Mouse (Mus musculus): ENCODE results near the gene Slc43a2. TPM values are rescaled to one million over a fixed set of nuclear protein-coding genes. Genes with fewer than 3 reads are reported as not detected.

Gene Slc43a2
- total RNA-seq, 2 experiments from 2014 or later = 23.5 to 26.8 TPM

DNA sequence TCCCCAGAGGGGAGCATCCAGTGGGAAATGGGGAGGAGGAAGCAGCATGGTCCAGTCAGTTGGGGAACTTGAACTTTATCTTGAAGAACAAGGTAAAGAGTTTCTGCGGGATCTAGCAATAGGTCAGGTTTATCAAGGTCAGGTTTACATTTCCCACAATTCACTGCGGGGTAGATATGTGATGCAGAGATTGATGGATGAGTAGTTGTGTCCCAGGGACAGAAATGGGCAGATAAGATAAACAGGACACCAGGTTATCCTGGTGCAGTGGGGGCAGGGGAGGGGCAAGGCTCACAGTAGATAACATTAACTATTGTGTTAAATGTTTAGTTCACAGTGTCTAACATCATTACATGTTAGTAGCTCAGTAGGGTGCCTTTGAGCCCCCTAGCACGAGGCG is 1.7 kb upstream of the Slc43a2 start:
- no peak for DNase-seq

- DNase-seq = peak; percentile 90
Measured at GRCm38 (mm10) chr11:75530325-75530724, 1.2 kb upstream of the Slc43a2 start.

- DNase-seq = peak; percentile 38
Measured at GRCm38 (mm10) chr11:75530845-75531373, 585 bp upstream of the Slc43a2 start.

- DNase-seq = peak; percentile 48
Measured at GRCm38 (mm10) chr11:75532340-75533277, 1.1 kb downstream of the Slc43a2 start.

DNA sequence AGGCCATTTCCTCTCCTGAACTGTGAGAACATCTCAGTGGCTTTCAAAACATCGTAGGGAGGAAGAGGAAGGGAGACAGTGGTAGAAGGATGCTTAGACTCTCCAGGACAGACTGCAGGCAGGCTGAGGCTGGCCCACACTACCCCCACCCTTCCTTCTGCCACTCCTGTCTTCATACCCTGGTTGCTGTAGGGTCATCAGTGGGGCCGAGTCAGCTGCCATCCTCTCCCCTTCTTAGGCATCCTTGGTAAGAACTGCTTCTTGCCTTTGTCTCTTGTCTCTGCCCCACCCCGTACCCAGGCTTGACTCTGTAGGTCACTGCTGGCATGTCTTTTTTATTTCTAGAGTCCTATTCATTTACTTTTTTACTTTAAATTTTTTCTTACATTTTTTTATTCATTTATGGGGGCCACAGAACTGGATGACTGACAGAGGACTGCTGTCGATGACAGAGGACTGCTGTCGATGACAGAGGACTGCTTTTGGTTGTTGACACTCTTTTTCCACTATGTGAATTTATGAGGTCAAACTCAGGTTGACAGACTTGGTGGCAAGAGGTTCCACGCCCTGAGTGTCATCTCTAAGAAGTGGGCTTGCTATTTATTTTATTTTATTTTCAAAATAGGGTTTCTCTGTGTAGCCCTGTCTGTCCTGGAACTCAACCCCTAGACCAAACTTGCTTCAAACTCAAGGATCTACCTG is 2.0 kb downstream of the Slc43a2 start:
- DNase-seq = no peak

GRCm38 (mm10) chr11:75534286-75535033 is 3.0 kb downstream of the Slc43a2 start:
- DNase-seq = no peak

- no peak for DNase-seq
Measured at GRCm38 (mm10) chr11:75535106-75535795, 3.8 kb downstream of the Slc43a2 start.

DNA sequence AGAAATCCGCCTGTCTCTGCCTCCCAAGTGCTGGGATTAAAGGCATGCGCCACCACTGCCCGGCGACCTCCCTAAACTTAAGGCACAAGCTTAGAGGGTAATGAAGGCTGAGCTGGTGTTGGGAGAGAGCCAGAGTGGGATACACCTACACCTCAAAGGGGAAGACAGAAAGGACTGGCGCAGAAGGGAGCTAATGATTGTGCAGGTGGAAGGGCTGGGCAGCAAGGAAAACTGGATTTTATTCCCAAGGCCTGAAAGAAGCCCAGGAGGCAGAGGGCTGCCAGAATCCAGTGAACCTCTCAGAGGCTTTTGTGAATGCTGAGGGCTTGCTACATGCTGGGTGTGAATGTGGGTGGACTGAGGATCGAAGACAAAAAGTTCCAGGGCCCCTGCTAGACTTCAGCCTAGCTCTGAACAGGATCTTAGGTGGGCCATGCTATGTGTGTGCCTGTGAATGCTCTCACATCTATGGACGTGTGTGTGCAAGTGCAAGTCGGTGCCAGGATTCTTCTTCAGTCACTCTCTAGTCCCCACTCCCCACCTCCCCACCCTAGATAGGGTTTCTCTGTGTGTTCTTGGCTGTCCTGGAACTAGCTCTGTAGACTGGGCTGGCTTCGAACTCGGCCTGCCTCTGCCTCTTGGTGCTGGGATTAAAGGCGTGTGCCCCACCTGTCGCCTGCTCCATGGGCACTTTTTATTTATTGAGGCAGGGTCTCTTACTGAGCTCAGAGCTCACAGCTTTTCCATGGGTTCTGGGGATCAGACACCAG is 4.9 kb downstream of the Slc43a2 start:
- no peak for DNase-seq

DNA sequence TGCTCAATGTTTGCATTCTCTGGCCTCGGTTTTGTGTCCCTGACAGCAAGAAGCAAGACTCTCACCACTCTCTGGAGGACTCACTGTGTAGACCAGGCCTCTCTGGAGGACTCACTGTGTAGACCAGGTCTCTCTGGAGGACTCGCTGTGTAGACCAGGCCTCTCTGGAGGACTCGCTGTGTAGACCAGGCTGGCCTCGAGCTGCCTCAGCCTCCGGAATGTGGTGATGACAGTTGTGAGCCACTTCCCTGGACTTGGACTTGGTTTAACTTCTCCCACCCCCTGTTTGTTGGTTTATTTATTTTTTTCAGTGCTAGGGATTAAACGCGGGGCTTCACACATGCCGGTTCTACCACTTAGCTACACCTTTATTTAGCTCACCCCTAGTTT is 5.5 kb downstream of the Slc43a2 start:
- DNase-seq = no peak

DNA sequence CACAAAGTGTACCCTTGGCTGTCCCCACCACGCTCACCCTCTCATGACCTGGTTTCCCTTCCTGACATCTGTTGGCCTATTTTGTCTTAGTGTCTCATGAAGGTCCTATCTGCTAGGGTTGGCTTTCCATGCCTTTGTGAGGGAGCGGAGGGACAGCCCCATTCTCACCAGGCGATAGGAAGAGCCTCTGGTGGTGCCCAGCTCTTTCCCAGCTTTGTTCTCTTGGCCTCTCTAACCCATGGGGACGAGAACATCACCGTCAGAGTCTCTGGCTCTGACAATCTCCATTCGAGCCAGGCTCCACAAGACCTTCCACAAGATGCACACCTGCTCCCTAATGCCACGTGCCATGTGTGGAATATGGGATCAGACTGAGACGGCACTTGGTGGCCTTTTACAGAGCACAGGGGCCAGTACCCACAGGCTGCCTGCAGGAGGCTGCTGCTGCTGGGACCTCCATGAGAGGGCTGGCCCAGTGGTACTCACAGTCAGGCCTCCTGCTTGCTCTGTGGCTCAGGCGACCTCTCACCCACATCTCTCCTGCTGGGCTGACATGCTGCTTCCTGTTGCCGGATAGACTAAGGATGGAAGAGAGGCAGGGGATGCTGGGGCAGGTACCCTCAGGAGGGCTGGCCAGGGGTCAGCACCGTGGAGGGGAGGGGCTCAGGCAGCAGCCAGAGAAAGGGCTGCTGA is 6.1 kb downstream of the Slc43a2 start:
- no peak for DNase-seq

GRCm38 (mm10) chr11:75538184-75538969 is 6.9 kb downstream of the Slc43a2 start:
- DNase-seq = no peak

GRCm38 (mm10) chr11:75538970-75539299 is 7.4 kb downstream of the Slc43a2 start:
- no peak for DNase-seq

GRCm38 (mm10) chr11:75540209-75540608 is 8.7 kb downstream of the Slc43a2 start:
- DNase-seq = no peak

DNA sequence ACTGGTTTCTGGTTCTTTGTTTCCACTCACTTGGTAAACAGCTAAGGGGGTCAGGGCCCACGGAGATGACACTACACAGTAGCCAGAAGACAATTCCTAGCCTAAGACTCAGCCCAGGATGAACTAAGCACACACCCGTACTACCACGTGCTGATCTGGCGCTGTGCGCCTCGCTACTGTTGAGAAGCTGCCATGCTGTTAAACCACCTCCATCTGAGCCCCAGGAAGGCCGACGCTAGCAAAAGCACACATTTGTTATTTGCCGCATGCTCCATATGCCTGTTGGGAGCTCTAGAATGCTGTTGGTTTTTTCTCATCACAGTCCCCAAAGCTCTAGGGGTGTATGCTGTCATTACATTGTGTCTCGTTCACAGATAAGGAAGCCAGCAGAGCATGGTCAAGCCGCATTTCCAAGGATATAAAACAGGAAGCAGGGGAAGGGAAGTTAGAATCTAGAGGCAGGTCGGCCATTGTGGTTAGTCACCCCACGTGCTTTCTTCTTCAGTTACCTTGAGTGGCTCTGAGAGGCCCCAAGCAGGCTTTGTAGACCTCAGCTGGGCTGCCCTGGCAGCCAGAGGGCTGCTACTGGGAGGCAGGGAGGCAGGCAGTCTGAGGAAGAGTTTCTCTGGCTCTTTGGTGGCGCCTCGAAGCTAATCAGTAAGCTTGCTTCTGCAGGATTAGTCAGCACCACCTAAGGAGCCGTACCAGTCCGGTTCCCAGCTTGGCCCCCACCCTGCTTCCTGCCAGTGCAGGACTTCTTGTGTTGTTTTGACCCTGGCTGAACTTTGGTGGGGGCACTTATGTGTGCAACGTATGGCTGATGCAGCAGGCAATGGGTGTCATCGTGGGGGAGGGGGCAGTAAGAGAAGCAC is 9.5 kb downstream of the Slc43a2 start:
- no peak for DNase-seq

GRCm38 (mm10) chr11:75544713-75545112 is 13.2 kb downstream of the Slc43a2 start:
- no peak for DNase-seq

DNA sequence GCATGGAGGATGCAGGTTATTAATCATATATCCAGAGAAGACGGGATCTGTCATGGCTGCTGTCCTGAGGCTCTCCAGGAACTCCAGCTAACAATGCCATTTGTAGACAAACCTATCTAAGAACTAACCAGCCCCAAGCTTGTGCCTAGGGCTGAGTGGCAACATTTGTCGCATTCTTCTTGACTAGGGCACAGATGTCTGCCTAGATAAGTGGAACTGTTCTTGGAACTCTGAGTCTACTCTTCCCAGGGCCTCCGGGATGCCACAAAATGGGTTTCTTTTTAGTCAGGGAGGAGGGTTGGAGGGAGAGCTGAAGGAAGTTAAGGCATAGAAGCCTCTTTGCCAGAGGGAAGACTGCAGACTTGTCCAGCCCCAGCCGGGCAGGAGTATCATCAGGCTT is 14.6 kb downstream of the Slc43a2 start:
- no peak for DNase-seq

- no peak for DNase-seq
Measured at GRCm38 (mm10) chr11:75549658-75550111, 18.2 kb downstream of the Slc43a2 start.

- peak; percentile 72 for DNase-seq
Measured at GRCm38 (mm10) chr11:75550200-75550946, 18.9 kb downstream of the Slc43a2 start.
